Mouse (Mus musculus): ENCODE measurements around the gene Fgg. TPM values are rescaled to one million over a fixed set of nuclear protein-coding genes. Genes with fewer than 3 reads are reported as not detected.

Fgg gene
- 0.06 TPM in 2 replicates for polyA plus RNA-seq (2012; rRNA removed)

DNA sequence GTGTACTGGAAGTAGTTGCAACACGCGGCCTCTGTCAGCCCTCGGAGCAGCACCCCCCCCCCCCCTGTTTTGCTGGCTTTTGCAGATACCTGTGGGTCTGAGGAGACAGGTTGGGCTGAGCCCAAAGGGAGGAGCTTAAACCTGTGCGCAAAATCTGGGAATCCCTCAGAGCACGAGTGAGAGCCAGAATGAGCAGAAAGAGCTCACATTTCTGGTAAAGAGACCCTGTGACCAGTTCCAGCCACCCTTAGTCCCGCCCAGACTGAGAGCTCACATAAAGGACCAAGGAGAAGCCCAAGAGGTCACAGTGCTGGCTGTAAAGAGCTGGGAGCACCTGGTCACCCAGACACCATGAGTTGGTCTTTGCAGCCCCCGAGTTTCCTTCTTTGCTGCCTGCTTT lies at the start of gene Fgg:
Gene Fgg (plus strand): TSS at position 168 of the 400 bp plus-strand sequence.
- Histone ChIP-seq H3K27me3 (ENCODE audit: control insufficient read depth, insufficient read depth, low read length) (no peaks in the 10 kb centered on the region), H3K27ac (ENCODE audit: insufficient read depth, low read length) (no peak within 1 kb of the TSS), H3K4me1 (ENCODE audit: control insufficient read depth, insufficient read depth, insufficient read length) (no peaks in the 10 kb centered on the region), H3K36me3 (ENCODE audit: control insufficient read depth, insufficient read depth, low read length) (no peaks in the 10 kb centered on the region), H3K4me3 (ENCODE audit: extremely low read depth, insufficient read depth, insufficient read length) (no peak within 1 kb of the TSS)
- TF ChIP-seq CTCF (IDR thresholded peaks at IDR 0.05; ENCODE audit: extremely low read depth, insufficient read depth, insufficient read length, insufficient replicate concordance) (no peak), POLR2A (IDR thresholded peaks at IDR 0.05; ENCODE audit: low read depth, low read length) (no peak)
- no peak for DNase-seq (ENCODE audit: low read depth in 1 of 2, low spot score in 2 of 2)
- WGBS: 56% methylated on average over 7 of the region's 7 CpGs

DNA sequence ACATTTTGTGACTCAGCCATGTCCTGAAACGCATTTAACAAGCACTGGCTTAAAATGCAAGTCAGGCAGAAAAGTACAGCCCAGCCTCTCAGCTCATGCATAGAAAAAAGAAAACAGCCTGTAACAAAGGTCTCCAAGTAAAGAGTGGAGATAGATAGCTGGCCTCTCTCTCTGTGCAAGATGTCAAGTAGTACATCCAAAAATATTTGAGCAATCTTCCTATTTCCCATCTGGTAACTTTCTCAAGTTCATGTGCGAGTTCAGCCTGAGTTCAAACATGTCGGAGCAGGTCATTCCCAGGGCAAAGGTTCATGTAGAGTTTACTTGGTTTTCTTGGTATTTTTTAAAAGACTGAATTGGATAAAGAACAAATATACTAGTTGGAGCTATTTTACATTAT lies 36.5 kb upstream of the Fgg start:
- WGBS: 85% methylated on average over 3 of the region's 3 CpGs
- Histone ChIP-seq H3K27me3 (ENCODE audit: control insufficient read depth, insufficient read depth, low read length) (no peaks in the 10 kb centered on the region), H3K27ac (ENCODE audit: insufficient read depth, low read length) (no peak overlapping the region), H3K4me1 (ENCODE audit: control insufficient read depth, insufficient read depth, insufficient read length) (no peaks in the 10 kb centered on the region), H3K4me3 (ENCODE audit: extremely low read depth, insufficient read depth, insufficient read length) (no peak overlapping the region), H3K36me3 (ENCODE audit: control insufficient read depth, insufficient read depth, low read length) (no peaks in the 10 kb centered on the region)
- no peak for TF ChIP-seq CTCF (IDR thresholded peaks at IDR 0.05; ENCODE audit: extremely low read depth, insufficient read depth, insufficient read length, insufficient replicate concordance)
- no peak for TF ChIP-seq POLR2A (IDR thresholded peaks at IDR 0.05; ENCODE audit: low read depth, low read length)
- no peak for DNase-seq (ENCODE audit: low read depth in 1 of 2, low spot score in 2 of 2)

DNA sequence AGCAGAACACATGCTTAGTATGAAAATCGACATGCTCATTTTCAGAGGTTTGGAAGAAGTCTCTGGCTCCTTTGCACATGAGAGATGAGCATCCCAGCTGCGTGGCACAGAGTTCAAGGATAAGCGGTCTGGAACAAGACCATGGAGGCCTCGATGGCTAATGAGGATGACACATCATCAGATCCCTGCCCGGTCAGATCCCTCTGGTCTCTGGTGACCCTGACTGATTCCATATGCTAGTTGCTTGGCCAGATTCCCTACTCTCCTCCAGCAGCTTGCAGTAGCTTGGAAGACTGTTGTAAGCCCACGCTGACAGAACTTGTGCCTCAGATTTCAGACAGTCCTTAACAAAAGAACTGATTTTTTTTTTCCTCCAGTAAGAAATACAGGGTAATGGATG lies 26.7 kb upstream of the Fgg start:
- no peak for DNase-seq (ENCODE audit: low read depth in 1 of 2, low spot score in 2 of 2)
- WGBS: 84% methylated on average over 6 of the region's 6 CpGs
- TF ChIP-seq POLR2A (IDR thresholded peaks at IDR 0.05; ENCODE audit: low read depth, low read length) (no peak), CTCF (IDR thresholded peaks at IDR 0.05; ENCODE audit: extremely low read depth, insufficient read depth, insufficient read length, insufficient replicate concordance) (no peak)

DNA sequence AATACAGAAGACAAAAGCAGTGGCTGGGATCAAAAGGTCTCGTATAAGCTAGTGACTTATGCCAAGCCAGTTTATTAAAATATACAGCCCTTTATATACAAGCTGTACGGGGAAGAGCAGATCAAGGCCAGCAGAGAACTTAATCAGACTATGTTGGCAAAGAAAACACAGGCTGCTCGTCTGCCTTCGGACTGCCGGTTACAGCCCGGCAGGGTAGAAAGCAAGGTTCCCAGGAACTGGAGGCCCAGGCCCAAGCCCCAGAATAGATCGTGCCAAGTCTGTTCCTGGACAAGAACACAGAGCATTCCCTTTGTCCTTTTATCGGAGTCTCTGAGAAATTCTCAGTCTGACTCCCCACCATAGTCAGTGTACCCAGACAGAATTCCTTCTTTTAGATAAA lies 25.7 kb upstream of the Fgg start:
- WGBS: 86% methylated on average over 8 of the region's 8 CpGs
- no peak for DNase-seq (ENCODE audit: low read depth in 1 of 2, low spot score in 2 of 2)
- TF ChIP-seq POLR2A (IDR thresholded peaks at IDR 0.05; ENCODE audit: low read depth, low read length): no peak
- TF ChIP-seq CTCF (IDR thresholded peaks at IDR 0.05; ENCODE audit: extremely low read depth, insufficient read depth, insufficient read length, insufficient replicate concordance): no peak

More for the DNA sequence above, 26.7 kb upstream of the Fgg start:
- H3K27ac ChIP-seq (ENCODE audit: insufficient read depth, low read length): no peak overlapping the region
- no peaks in the 10 kb centered on the region for H3K4me1 ChIP-seq (ENCODE audit: control insufficient read depth, insufficient read depth, insufficient read length)
- no peaks in the 10 kb centered on the region for H3K27me3 ChIP-seq (ENCODE audit: control insufficient read depth, insufficient read depth, low read length)
- H3K36me3 ChIP-seq (ENCODE audit: control insufficient read depth, insufficient read depth, low read length): no peaks in the 10 kb centered on the region
- H3K4me3 ChIP-seq (ENCODE audit: extremely low read depth, insufficient read depth, insufficient read length): no peak overlapping the region

DNA sequence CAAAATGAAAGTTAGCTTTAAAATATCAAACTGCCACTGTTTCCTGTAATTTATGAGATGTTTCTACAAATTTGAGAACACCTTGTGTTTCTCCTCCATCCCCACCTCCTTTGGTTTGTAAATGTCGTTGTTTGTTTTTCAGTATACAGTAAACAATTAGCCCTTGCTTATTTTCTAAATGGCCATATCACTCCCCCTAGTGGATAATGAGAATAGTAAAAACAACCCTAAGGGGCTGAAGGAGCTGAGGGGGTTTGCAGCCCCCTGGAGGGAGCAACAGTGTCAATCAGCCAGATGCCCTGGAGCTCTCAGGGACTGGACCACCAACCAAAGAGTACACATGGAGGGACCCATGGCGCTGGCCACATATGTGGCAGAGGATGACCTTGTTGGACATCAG lies 22.7 kb upstream of the Fgg start:
- WGBS: 78% methylated on average over 2 of the region's 2 CpGs
- Histone ChIP-seq H3K4me3 (ENCODE audit: extremely low read depth, insufficient read depth, insufficient read length) (no peak overlapping the region), H3K4me1 (ENCODE audit: control insufficient read depth, insufficient read depth, insufficient read length) (no peaks in the 10 kb centered on the region), H3K36me3 (ENCODE audit: control insufficient read depth, insufficient read depth, low read length) (no peaks in the 10 kb centered on the region), H3K27me3 (ENCODE audit: control insufficient read depth, insufficient read depth, low read length) (no peaks in the 10 kb centered on the region), H3K27ac (ENCODE audit: insufficient read depth, low read length) (no peak overlapping the region)
- no peak for DNase-seq (ENCODE audit: low read depth in 1 of 2, low spot score in 2 of 2)
- TF ChIP-seq POLR2A (IDR thresholded peaks at IDR 0.05; ENCODE audit: low read depth, low read length) (no peak), CTCF (IDR thresholded peaks at IDR 0.05; ENCODE audit: extremely low read depth, insufficient read depth, insufficient read length, insufficient replicate concordance) (no peak)

More for the DNA sequence above, 25.7 kb upstream of the Fgg start:
- no peaks in the 10 kb centered on the region for H3K27me3 ChIP-seq (ENCODE audit: control insufficient read depth, insufficient read depth, low read length)
- H3K27ac ChIP-seq (ENCODE audit: insufficient read depth, low read length): no peak overlapping the region
- H3K4me1 ChIP-seq (ENCODE audit: control insufficient read depth, insufficient read depth, insufficient read length): no peaks in the 10 kb centered on the region
- H3K4me3 ChIP-seq (ENCODE audit: extremely low read depth, insufficient read depth, insufficient read length): no peak overlapping the region
- no peaks in the 10 kb centered on the region for H3K36me3 ChIP-seq (ENCODE audit: control insufficient read depth, insufficient read depth, low read length)

DNA sequence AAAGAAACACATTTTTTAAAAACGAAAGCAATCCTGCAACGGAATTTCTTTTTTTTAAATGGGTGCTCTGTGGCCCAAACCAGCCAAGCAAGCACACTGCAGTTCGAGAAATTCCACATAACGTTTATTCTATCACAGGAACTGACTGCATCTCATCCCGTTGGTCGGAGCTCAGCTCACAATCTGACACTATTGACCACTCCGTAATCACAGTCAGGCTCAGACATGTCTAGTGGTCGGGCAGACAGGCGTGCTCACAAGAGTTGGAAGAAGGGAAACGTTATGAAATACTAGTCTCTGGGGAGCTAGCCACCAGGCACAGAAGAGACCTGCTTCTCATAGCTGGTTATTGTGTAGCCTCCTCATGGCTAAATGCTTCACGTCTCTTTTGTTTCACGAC lies 15.6 kb upstream of the Fgg start:
- Histone ChIP-seq H3K4me1 (ENCODE audit: control insufficient read depth, insufficient read depth, insufficient read length) (no peaks in the 10 kb centered on the region), H3K27ac (ENCODE audit: insufficient read depth, low read length) (no peak overlapping the region), H3K4me3 (ENCODE audit: extremely low read depth, insufficient read depth, insufficient read length) (no peak overlapping the region), H3K36me3 (ENCODE audit: control insufficient read depth, insufficient read depth, low read length) (no peaks in the 10 kb centered on the region), H3K27me3 (ENCODE audit: control insufficient read depth, insufficient read depth, low read length) (no peaks in the 10 kb centered on the region)
- TF ChIP-seq CTCF (IDR thresholded peaks at IDR 0.05; ENCODE audit: extremely low read depth, insufficient read depth, insufficient read length, insufficient replicate concordance) (no peak), POLR2A (IDR thresholded peaks at IDR 0.05; ENCODE audit: low read depth, low read length) (no peak)
- DNase-seq (ENCODE audit: low read depth in 1 of 2, low spot score in 2 of 2): no peak
- WGBS: 81% methylated on average over 12 of the region's 12 CpGs

DNA sequence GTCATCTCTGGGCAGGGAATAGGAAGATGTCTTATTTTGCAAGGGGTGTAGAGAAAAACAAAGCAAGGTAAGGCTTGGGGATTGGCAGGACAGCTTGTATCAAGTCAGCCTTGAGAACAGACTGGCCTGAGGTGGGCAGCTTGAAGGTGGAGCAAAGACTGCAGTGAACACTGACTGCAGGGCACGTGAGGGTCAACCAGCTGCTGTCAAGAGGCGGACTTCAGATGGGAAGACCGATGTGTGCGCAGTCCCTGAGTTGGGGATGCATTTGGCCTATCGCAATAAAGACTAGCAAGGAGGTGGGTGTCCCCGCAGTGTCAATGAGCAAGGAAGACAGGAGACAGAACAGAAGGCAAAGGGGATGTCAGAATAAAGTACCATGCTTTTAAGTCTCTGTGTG lies 14.6 kb upstream of the Fgg start:
- H3K36me3 ChIP-seq (ENCODE audit: control insufficient read depth, insufficient read depth, low read length): no peaks in the 10 kb centered on the region
- H3K27ac ChIP-seq (ENCODE audit: insufficient read depth, low read length): no peak overlapping the region
- TF ChIP-seq CTCF (IDR thresholded peaks at IDR 0.05; ENCODE audit: extremely low read depth, insufficient read depth, insufficient read length, insufficient replicate concordance) (no peak), POLR2A (IDR thresholded peaks at IDR 0.05; ENCODE audit: low read depth, low read length) (no peak)
- no peaks in the 10 kb centered on the region for H3K27me3 ChIP-seq (ENCODE audit: control insufficient read depth, insufficient read depth, low read length)
- no peaks in the 10 kb centered on the region for H3K4me1 ChIP-seq (ENCODE audit: control insufficient read depth, insufficient read depth, insufficient read length)
- 87% methylated on average over 6 of the region's 6 CpGs for WGBS
- DNase-seq (ENCODE audit: low read depth in 1 of 2, low spot score in 2 of 2): no peak
- H3K4me3 ChIP-seq (ENCODE audit: extremely low read depth, insufficient read depth, insufficient read length): no peak overlapping the region

Data from spleen, adult 2 months (tissue).